Mouse (Mus musculus) monocyte, adult 2 months (primary cell): ENCODE results near the gene Prkcd.
"Not testable (repeated sequence)": the region's sequence is repeated elsewhere in the genome, so short reads cannot be mapped to it uniquely, and the experiment has no call there.

Experiments
- DNase-seq, 2 experiments: peaks; one replicate each; pipeline ENCODE4 v3.0.0; 2022; ENCODE audit warnings: low spot score in 2 of 2, low read depth in 1 of 2

Prkcd gene

GRCm38 (mm10) chr14:30608176-30608575, 17.8 kb downstream of the Prkcd start:
- DNase-seq, result no peak

GRCm38 (mm10) chr14:30607696-30608095, 18.3 kb downstream of the Prkcd start:
- no peak for DNase-seq

- no peak for DNase-seq
These were observed 19.2 kb downstream of the Prkcd start for GRCm38 (mm10) chr14:30606817-30607216.

GRCm38 (mm10) chr14:30597142-30597541, 28.9 kb downstream of the Prkcd start:
- DNase-seq, result no peak

- DNase-seq, result no peak
These were observed 29.6 kb downstream of the Prkcd start for GRCm38 (mm10) chr14:30596407-30596806.

GRCm38 (mm10) chr14:30595576-30596313, 30.3 kb downstream of the Prkcd start:
- no peak for DNase-seq

- no peak for DNase-seq
These were observed 31.8 kb downstream of the Prkcd start for GRCm38 (mm10) chr14:30594092-30594695.

GRCm38 (mm10) chr14:30593279-30594091, 32.5 kb downstream of the Prkcd start:
- DNase-seq, result peak; percentile 75 to 83

GRCm38 (mm10) chr14:30591417-30591816, 34.6 kb downstream of the Prkcd start:
- peak in 1 of 2 experiments; percentile 73 for DNase-seq

GRCm38 (mm10) chr14:30590918-30591317, 35.1 kb downstream of the Prkcd start:
- no peak for DNase-seq

GRCm38 (mm10) chr14:30590041-30590645, 35.9 kb downstream of the Prkcd start:
- DNase-seq, result no peak

GRCm38 (mm10) chr14:30586780-30587461, 39.1 kb downstream of the Prkcd start:
- no peak for DNase-seq

- DNase-seq, result no peak
These were observed 40.7 kb downstream of the Prkcd start for GRCm38 (mm10) chr14:30585323-30585722.

GRCm38 (mm10) chr14:30584497-30585251, 41.3 kb downstream of the Prkcd start:
- no peak for DNase-seq

- no peak for DNase-seq
These were observed 41.9 kb downstream of the Prkcd start for GRCm38 (mm10) chr14:30584077-30584476.

- DNase-seq, result no peak
These were observed 44.8 kb downstream of the Prkcd start for GRCm38 (mm10) chr14:30581238-30581637.

- no peak for DNase-seq
These were observed 46.1 kb downstream of the Prkcd start for GRCm38 (mm10) chr14:30579882-30580281.

GRCm38 (mm10) chr14:30579180-30579579, 46.8 kb downstream of the Prkcd start:
- DNase-seq, result peak in 1 of 2 experiments; percentile 33

GRCm38 (mm10) chr14:30577303-30578062, 48.5 kb downstream of the Prkcd start:
- not testable (repeated sequence) for DNase-seq
